Mouse (Mus musculus): ENCODE results near the gene Opn1sw.
"Not testable (repeated sequence)": the region's sequence is repeated elsewhere in the genome, so short reads cannot be mapped to it uniquely, and the experiment has no call there.

The Opn1sw gene

GRCm38 (mm10) chr6:29396714-29397540 is 8.7 kb upstream of the Opn1sw start:
- DNase-seq (ENCODE audit: low spot score): no peak

GRCm38 (mm10) chr6:29395910-29396713 is 7.8 kb upstream of the Opn1sw start, which contains the start of gene Ccdc136:
TSS of gene Ccdc136 (plus strand) at chr6:29396309.
- peak; percentile 63 for DNase-seq (ENCODE audit: low spot score)

- no peak for DNase-seq (ENCODE audit: low spot score)
These were observed 6.0 kb upstream of the Opn1sw start for GRCm38 (mm10) chr6:29394286-29394685.

GRCm38 (mm10) chr6:29391802-29392201 is 3.5 kb upstream of the Opn1sw start:
- no peak for DNase-seq (ENCODE audit: low spot score)

GRCm38 (mm10) chr6:29391241-29391640 is 3.0 kb upstream of the Opn1sw start:
- not testable (repeated sequence) for DNase-seq (ENCODE audit: low spot score)

- not testable (repeated sequence) for DNase-seq (ENCODE audit: low spot score)
These were observed 2.2 kb upstream of the Opn1sw start for GRCm38 (mm10) chr6:29390500-29390899.

- DNase-seq (ENCODE audit: low spot score): no peak
These were observed 1.2 kb upstream of the Opn1sw start for GRCm38 (mm10) chr6:29389425-29389824.

GRCm38 (mm10) chr6:29388606-29389080 is 375 bp upstream of the Opn1sw start:
- DNase-seq (ENCODE audit: low spot score): peak; percentile 84

- DNase-seq (ENCODE audit: low spot score): no peak
These were observed 5.8 kb downstream of the Opn1sw start for GRCm38 (mm10) chr6:29382442-29382841.

GRCm38 (mm10) chr6:29379954-29380353 is 8.3 kb downstream of the Opn1sw start:
- DNase-seq (ENCODE audit: low spot score): no peak

GRCm38 (mm10) chr6:29378678-29379077 is 9.6 kb downstream of the Opn1sw start:
- no peak for DNase-seq (ENCODE audit: low spot score)

GRCm38 (mm10) chr6:29377386-29377785 is 10.9 kb downstream of the Opn1sw start:
- DNase-seq (ENCODE audit: low spot score): no peak

GRCm38 (mm10) chr6:29365277-29365676 is 23.0 kb downstream of the Opn1sw start:
- DNase-seq (ENCODE audit: low spot score): no peak

GRCm38 (mm10) chr6:29363129-29363515 is 25.1 kb downstream of the Opn1sw start:
- no peak for DNase-seq (ENCODE audit: low spot score)

GRCm38 (mm10) chr6:29362246-29363128 is 25.8 kb downstream of the Opn1sw start:
- no peak for DNase-seq (ENCODE audit: low spot score)

GRCm38 (mm10) chr6:29360211-29360610 is 28.1 kb downstream of the Opn1sw start:
- no peak for DNase-seq (ENCODE audit: low spot score)

GRCm38 (mm10) chr6:29359386-29359785 is 28.9 kb downstream of the Opn1sw start:
- DNase-seq (ENCODE audit: low spot score): no peak

GRCm38 (mm10) chr6:29352816-29353215 is 35.5 kb downstream of the Opn1sw start:
- no peak for DNase-seq (ENCODE audit: low spot score)

- DNase-seq (ENCODE audit: low spot score): no peak
These were observed 36.7 kb downstream of the Opn1sw start for GRCm38 (mm10) chr6:29351613-29352012.

- DNase-seq (ENCODE audit: low spot score): no peak
These were observed 39.9 kb downstream of the Opn1sw start for GRCm38 (mm10) chr6:29348371-29348724.

GRCm38 (mm10) chr6:29347665-29348370 is 40.5 kb downstream of the Opn1sw start, which contains the start of gene Calu:
TSS of gene Calu (plus strand) at chr6:29348069.
- DNase-seq (ENCODE audit: low spot score): peak; percentile 100
